Mouse (Mus musculus) frontal cortex, postnatal 25 days (tissue): ENCODE data around the gene Galns.
"Not testable (repeated sequence)": the region's sequence is repeated elsewhere in the genome, so short reads cannot be mapped to it uniquely, and the experiment has no call there.

ENCODE experiments used
- DNase-seq, 2 experiments: peaks; one replicate each; pipeline ENCODE4 v3.0.0; 2022; ENCODE audit warnings: low spot score in 2 of 2

Galns gene

DNA sequence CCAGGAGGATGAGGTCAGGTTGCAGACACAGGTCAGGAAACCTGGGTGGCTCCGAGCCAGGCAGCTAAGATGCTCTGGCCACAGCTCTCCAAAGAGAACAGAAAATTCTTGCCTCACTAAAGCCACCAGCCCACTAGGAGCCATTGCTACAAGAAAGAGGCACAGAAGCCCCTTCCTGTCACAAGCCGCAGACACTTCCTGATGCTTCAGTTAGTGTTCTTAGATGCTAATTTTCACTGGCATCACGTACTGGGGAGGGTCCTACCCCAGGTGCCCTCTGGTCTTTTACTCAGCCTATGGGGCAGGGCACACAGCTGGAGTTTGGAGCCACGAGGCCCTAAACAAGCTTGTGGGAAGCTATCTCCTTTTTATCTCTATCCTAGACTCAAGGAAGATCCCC is 15.2 kb downstream of the Galns start:
- DNase-seq = no peak

DNA sequence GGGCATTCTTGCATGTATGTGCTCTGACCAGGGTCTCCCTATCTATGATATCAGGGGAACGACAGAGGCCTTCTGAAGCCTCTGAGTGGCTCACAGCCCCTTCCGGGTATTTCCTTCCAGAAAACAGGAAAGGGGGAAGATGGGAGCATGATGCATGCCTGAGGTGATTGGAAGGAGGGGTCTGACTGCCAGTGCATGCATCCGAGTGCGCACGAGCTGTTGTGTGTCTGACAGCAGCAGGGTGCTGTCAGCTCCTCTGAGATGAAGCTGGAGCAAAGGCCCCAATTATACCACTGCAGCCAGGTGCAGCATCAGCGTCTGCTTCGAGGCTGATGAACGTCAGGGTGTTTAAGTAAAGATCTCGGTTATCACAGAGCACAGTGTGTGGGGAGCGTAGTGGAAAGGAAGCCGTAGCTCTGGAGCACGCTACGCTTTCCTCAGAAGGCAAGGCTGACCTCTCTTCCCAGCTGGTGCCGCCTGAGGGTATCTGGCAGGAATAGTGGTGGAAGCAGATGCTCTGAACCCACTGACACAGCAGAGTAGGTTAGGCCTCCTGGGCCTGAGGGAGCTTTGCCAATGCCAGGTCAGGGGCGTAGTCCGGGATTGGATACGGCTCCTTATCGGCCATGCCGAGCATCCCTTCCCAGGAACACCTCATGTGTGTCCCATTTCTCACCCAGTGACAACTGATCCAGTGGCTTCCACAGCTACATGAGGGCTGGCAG is 17.3 kb downstream of the Galns start:
- DNase-seq = no peak

DNA sequence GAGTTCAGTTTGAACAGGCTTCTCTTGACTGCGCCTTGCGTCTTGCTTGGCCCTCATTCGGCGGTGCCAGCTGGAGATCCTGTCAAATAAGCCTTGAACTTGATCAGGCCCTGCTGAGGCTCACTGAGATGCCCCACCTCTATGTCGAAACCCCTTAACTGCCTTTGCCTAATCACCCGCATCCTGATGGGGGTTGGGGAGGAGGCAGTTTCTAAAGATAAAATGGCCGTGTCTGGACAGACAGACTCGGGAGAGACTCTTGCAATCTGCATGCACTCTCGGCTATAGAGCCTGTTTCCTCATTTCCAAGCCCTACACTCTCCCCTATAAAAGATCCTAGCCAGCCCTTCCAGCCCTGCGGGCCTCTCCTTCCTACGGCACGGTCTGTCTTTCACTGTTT is 18.0 kb downstream of the Galns start:
- DNase-seq = no peak

DNA sequence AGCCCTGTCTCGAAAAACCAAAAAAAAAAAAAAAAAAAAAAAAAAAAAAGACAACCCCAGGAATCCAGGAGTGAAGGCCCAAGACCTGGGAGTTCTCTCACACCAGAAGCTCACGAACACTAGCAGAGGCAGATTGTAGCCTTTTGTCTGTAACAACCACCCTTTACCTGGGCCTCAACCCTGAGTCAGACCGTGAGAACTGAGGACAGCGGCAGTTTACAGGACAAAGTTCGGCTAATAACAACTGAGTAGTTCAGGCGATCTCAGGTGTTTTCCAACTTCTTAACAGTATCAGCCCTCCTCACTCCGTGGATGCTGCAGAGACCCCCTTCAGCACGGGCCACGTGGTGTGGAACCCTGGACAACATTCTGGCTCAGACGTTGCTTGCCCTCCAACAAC is 24.5 kb downstream of the Galns start:
- no peak for DNase-seq

DNA sequence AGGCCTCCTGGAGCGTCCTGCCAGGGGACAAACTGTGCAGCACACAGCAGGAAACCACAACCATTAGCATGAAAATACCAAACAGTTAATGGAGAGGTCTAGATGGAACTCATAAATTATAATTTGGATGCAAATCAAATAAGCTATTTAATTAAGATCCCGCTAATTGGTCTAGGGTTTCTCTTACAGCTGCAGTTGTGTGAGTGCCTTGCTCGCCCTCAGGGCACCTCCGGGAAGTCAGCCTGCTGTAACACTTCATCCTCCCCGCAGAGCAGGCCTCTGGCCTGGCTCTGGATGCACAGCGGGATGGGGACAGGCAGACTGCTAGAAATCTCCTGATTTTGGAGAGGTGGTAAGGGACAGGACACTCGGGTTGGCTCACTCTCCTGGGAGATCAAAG is 25.1 kb downstream of the Galns start:
- DNase-seq = no peak

DNA sequence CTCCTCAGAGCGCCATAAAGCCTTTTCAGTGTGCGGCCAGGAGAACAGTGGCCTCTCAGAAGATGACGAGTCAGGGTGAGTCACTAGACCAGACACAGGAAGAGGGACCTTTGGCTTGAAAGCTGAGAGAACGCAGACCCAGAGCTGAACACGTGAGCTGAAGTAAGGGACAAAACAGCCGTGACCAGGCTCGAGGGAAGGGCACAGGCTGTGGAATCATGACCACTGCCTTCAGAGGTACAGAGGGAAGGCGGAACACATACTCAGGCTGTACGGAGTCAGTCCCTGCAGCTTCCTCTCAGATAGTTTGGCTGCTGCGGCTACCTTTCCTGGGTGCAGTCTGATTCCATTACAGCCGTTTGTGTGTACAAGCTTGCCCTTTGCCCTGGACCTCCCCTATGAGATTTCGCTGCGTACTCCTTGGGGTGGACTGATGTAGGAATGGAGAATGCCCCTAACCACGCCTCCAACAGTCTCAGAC is 25.8 kb downstream of the Galns start:
- no peak for DNase-seq

DNA sequence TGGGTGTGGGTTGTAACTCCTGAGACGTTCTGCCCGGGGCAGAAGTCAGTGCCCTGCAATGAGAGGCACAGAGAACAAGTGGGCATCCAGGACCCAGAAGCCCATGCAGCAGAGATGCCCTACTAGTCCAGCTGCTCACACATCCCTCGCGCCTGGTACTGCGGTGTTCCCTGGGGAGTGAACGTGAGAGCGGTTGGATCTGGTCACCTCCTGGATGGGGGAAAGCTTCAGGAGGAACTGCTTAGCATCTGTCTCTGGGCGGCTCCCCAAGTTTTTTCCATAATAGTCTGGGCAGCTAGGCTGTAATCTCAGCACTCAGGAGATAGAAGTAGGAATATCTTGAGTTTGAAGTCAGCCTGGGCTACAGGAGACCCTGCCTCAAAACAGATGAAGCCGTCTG is 26.3 kb downstream of the Galns start:
- no peak for DNase-seq

DNA sequence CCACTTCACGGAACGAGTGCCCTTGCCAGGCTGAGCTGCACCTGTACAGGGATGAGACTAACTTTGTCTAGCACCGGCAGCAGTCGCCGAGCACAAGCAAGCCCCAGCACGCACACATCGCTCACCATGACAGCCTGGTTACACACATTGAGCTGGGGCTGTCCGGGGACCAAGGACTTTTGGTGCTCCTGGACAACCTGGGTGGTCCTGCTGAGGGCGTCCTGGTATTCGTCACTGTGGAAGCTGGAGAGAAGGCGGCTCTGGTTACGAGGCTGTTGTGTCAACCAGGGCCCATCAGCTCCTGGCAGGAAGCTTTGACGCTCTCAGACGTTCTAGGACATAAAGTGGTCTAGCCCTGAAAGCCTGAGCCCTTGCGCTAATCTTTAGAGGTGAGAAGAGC is 30.3 kb downstream of the Galns start:
- DNase-seq = no peak

DNA sequence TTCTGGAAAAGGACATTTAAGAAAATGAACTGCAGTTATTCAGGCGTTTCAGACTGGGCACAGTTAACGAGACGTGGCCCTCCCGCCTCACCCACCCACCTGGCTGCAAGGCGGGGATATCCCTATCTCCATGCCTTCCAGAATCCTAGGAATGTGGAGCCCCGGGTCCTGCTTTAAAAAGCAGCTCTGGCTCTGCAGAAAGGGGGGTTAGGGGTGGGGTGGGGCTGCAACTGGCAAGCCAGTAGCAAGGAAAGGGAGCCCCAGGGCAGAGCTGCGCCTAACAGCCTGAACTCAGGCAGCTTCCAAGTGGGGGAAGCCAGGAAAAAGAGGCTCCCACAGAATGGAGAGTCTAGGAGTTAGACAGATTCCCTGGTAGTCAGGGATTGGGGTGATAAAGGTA is 32.1 kb downstream of the Galns start:
- no peak for DNase-seq

DNA sequence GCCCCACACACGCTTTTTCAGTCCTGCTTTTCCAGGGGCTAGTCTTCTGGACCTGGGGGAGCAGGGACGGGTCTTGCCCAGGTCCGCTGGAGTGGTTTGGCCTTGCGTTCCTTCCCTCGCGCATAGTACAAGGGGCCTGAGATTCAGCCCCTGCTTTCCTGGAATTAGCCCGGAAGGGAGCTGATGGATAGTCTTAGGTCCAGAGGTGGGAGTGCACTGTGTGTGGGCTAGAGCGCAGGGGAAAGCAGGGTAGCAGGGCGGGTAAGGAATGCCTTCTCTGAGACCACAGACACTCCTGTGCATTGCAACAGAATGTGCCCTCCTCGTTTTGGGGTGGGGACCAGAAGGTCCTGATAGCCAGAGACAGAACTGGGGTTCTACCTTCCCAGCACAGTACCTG is 34.1 kb downstream of the Galns start:
- no peak for DNase-seq

DNA sequence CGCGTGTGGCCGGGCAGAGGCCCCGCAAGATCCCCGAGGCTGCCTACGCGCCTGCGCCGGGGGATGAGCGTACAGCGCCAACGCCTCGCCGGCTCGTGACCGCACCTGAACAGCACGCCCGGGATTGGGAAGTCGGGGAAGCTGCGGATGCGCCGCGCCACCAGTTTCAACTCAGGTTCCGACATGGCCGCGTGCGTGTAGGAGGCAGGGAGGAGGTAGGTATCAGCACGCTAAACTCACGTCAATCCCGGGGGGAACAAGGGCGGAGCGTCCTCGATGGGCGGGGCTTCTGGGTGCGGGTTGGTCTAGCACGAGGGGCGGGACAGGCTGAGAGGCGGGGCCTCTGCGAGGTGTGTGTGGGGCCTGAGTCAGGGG is 34.6 kb downstream of the Galns start, which contains the start of gene Aprt:
Gene Aprt, minus strand, starts transcription at position 262 of the 375 bp plus-strand sequence.
- peak; percentile 81 to 88 for DNase-seq

DNA sequence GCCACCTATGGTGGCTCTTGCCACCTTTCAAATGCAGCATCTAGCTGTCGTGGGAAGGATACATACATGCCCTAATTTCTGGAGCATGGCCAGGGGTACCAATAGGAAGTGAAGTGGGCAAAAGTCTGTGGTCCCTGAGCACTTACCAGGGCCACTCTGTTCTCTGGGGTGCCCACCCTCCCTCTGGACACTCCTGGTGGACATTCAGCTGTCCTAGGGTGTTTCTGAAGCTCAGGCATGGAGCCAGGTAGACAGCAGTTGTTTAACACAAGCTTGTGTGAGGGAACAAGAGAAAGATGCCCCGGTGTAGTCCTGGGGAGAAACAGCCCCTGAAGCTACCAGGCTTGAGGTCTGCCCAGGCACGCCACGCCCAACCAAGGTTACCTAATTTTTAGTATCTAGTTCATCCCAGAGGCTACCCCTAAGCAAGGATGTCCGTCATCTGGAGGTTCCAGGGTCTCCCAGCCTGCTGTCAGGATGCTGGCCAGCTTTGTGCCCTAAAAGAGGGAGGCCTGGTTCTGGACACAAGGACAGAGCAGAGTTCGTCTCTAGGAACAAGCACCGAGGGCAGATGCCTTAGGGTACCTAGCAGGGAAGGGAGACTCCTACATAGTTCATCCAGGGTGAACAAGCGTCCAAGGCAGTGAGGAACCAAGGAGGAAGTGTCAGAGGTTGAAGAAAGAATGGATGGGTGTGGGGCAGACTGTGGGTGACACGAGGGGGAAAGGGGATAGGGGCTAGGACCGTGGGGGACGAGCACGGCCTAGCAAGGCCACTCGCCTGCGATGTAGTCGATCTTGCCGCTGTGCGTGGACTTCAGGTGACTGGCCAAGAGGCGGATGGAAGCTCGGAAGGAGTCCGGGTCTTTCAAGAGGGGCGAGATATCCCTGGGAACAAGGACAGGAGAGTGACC is 35.3 kb downstream of the Galns start:
- no peak for DNase-seq

DNA sequence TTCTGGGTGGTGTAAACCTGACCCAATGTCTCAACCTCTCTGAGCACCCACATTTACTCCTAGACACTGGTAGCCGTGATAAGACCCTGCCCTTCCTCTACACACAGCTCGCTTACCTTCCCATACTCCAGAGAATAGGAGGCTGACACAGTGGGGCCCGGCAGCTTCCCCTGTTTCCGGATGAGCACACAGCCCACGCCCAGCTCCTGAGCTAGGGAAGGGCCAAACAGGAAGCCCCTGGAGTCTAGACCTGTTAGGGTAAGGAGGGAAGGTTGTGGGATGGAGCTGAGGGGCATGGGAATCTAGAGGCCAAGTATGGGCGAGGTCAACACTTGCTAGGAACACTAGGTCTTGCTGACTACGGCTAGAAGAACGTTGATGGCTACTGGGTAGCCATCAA is 36.0 kb downstream of the Galns start:
- DNase-seq = no peak

DNA sequence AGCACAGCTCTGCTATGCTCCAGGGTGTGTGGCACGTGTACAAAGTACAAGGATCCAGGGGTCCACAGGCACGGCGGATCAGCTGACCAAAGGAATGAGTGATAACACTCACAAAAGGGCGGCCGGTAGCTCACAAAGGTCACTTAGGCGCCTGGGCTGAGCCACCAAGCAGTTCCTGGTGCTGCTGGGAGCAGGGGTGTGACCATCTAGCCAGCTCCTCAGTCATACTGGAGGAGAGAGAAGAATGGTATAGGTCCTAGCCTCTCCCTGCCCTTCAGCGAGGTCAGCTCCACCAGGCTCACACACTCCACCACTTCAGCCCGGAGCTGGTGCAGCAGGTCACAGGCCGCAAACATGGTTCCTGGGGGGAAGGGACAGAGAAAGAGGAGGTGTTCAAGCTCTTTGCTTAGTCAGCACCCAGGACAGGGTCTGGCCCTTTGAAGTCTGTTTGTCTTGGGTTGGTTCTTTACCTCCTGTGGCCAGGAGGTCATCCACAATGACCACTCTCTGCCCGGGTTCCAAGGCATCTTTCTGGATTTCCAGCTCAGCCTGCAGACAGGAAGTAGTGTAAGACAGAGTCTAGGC is 36.5 kb downstream of the Galns start:
- DNase-seq = no peak

DNA sequence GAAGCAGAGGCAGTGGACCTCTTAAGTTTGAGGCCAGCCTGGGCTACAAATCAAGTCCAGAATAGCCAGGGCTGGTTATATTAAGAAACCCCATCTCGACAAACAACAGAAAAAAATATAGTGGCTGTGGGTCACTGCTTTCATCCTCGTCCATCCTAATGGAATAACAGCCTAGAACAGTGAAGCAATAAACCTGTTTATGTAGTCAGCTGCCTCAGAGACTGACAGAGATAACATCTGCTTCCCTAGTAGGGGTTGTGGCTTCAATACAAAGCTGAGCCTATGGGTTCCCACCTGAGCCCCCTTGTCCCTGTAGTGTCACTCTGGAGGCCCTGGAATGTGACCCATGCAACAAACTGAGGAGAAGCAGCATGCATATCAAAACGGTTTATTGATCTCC is 37.0 kb downstream of the Galns start:
- DNase-seq = no peak

DNA sequence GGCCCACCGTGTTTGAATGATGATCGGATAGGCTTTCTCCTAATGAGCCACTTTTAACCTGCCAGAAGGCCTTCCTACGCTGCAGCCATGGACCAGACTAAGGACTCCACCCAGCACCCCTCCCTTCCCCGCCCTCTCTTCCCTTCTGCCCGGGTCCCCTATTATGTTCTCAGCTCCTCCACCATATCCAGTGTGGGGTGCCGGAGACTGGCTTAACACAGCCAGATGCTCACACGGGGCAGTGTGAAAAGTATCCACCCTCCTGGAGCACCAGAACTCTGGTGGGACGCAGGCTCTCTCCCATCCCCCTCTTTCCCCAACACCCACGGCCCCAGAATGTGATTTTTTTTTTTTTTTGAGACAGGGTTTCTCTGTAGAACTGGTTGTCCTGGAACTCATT is 37.7 kb downstream of the Galns start:
- DNase-seq = no peak

DNA sequence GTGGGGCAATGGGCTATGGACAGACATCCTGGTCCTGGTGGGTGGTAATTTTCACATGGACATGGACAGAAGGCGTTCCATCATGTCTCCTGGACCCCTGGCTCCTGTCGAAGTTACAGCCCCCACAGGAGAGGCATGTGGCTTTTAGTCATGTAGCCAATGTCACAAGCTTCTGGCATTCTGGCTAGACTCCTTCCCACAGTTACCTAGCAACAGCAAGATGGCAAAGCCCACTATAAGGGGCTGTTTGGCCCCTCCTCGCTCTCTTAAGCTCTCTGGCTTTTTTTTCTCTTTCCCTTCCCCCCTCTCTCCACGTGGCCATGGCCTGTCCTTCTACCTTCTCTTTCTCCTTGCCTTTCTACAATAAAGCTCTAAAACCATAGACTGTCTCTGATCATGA is 38.1 kb downstream of the Galns start:
- DNase-seq = not testable (repeated sequence)

DNA sequence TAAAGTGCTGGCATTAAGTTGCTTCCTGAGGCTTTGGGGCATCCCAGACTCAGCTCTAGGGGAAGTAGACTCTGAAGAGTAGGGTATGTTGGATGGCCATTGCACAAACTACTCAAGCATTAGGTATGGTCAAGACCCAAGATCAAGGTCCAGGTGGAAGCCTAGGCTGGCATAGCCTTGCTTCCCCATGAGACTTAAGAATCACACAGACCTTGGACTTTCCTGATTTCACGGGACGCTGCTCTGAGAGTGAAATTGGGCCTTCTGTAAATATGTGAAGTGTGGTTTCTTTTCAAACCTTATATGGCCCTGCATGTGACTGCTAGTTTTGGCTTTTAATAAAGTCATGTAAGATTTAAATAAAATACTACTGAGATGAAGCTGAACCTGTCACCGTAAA is 38.5 kb downstream of the Galns start:
- no peak for DNase-seq

DNA sequence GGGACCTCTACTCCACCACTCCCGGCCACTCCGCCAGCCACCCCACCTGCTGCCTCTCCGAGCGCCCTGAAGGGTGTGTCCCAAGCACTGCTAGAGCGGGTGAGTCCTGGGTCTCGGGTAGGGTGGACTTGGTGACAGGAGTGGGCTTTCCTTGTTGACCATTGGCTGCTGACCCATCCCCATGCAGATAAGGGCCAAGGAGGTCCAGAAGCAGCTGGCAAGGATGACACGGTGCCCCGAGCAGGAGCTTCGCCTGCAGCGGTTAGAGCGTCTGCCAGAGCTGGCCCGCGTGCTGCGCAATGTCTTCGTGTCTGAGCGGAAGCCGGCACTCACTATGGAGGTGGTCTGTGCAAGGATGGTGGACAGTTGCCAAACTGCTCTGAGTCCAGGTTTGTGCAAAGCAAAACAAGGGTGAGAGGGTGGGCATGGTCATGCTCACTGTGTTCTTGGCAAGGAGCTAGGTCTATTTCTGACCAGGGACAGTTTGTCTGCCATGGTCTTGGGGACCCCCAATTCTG is 39.5 kb downstream of the Galns start:
- no peak for DNase-seq

DNA sequence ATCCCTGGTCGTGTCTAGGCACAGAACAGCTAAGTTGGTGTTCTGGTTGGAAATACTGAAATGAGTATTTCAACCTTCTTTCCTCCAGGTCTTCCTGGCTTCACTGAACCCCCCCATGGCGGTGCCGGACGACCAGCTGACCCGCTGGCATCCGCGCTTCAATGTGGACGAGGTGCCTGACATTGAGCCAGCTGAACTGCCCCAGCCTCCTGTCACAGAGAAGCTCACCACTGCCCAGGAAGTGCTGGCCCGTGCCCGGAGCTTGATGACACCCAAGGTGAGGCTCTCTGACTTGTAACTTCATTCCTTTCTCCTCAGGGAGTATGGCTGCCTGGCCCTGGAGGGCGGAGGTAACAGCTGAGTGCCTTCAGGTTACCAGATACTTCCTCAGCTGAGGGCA is 40.1 kb downstream of the Galns start:
- DNase-seq = no peak

DNA sequence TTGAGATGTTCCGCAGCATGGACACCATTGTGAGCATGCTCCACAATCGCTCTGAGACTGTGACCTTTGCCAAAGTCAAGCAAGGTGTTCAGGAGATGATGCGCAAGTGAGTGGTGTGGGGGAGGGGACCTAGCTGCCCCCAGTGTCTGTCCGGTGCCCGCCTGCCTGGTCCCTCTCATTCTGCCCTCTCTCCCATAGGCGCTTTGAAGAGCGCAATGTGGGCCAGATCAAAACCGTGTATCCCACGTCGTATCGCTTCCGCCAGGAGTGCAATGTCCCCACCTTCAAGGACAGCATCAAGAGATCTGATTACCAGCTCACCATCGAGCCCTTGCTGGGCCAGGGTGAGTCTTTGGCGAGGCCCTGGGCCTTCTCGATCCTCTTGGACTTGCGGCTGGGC is 41.3 kb downstream of the Galns start:
- no peak for DNase-seq

DNA sequence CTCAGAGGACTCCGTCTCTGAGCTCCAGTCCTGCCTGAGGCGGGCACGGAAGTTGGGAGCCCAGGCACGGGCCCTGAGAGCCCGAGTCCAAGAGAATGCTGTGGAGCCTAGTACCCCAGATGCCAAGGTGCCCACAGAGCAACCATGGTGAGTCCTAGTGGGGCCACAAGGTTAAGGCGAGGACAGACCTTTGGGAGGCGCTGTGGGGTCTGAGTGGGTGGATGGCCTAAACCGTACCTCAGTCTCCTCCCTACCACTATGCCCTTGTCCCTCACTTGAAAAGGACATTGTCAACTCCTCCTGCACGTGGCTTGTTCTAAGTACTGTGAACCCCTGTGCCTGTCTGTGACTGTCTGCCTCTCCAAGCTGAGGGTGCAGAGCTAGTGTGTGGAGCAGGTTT is 41.9 kb downstream of the Galns start:
- no peak for DNase-seq
